In the genomic region with DNA sequence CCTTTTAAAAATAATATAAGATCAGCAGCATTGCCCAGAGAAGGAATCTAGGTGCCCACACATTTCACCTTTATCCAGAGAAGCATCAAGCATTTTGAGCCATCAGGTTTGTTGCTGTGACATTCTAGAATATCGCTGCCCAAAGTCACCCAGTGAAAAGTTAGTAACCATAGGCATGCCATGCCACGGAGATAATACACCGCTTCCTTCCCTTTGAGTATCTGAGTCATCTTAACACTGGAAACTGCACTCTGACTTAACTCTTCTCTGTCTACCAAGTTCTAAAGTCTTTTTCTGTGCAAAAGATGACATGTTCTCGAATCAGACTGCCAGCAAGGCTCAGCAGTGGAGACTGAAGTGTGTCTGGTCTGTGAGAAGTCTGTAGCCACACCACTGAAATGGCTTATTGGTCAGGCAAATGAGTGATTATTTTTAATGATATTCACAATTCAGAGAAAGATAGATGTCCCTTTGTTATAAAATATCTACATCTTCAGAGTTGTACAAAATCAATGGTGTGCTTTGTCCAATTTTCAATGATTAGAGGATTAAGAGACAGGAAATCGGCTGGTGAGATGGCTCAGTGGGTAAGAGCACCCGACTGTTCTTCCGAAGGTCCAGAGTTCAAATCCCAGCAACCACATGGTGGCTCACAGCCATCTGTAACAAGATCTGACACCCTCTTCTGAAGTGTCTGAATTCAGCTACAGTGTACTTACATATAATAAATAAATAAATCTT, we compare ENCODE assay signal across 22 mouse cellular contexts.
"Had no signal": no experiment of that assay in that cellular context is flagged by ENCODE, and none has a peak within 500 bp of the region (broad histone marks: within the 10 kb centered on the region; RNA-seq: fewer than 3 reads in every experiment).

No protein-coding gene starts in this region.

- H3K27ac ChIP-seq: intestine, embryonic 15.5 days; limb, embryonic 12.5 days; limb, embryonic 15.5 days; liver, embryonic 14.5 days; lung, embryonic 15.5 days; neural tube, embryonic 13.5 days; stomach, embryonic 15.5 days had no signal

- ATAC-seq: intestine, embryonic 15.5 days had no signal

- H3K27me3 ChIP-seq: intestine, embryonic 15.5 days; limb, embryonic 12.5 days; limb, embryonic 15.5 days; lung, embryonic 15.5 days; neural tube, embryonic 13.5 days; stomach, embryonic 15.5 days had no signal

- H3K9ac ChIP-seq: intestine, embryonic 15.5 days; limb, embryonic 12.5 days; limb, embryonic 15.5 days; liver, embryonic 14.5 days; lung, embryonic 15.5 days; neural tube, embryonic 13.5 days; stomach, embryonic 15.5 days had no signal

- H3K36me3 ChIP-seq: intestine, embryonic 15.5 days; limb, embryonic 15.5 days; lung, embryonic 15.5 days; stomach, embryonic 15.5 days had no signal

- H3K4me2 ChIP-seq: intestine, embryonic 15.5 days; limb, embryonic 12.5 days; limb, embryonic 15.5 days; lung, embryonic 15.5 days; midbrain, embryonic 11.5 days; neural tube, embryonic 13.5 days; stomach, embryonic 15.5 days had no signal

- H3K9me3 ChIP-seq: intestine, embryonic 15.5 days; limb, embryonic 12.5 days; limb, embryonic 15.5 days; lung, embryonic 15.5 days; neural tube, embryonic 13.5 days; stomach, embryonic 15.5 days had no signal

- H3K4me3 ChIP-seq: intestine, embryonic 15.5 days; limb, embryonic 12.5 days; limb, embryonic 15.5 days; lung, embryonic 15.5 days; myocyte; neural tube, embryonic 13.5 days; stomach, embryonic 15.5 days had no signal

- H3K4me1 ChIP-seq: intestine, embryonic 15.5 days; limb, embryonic 15.5 days; lung, embryonic 15.5 days; stomach, embryonic 15.5 days had no signal

- DNase-seq: kidney, adult 11 months; kidney, adult 8-10 months; kidney, postnatal 14 days; kidney, postnatal 4 days; left cerebral cortex, postnatal 4 days; lung, adult 18-20 months; lung, postnatal 10 days; lung, postnatal 36 days; midbrain, embryonic 14.5 days; retina, postnatal 1 day; right cerebral cortex, postnatal 25 days; spleen, adult 18-20 months; thymus, postnatal 25 days had no signal
